Mouse (Mus musculus) frontal cortex, postnatal 25 days (tissue): Measurements from ENCODE around the gene Acot1.
A peak's percentile ranks its signal among the peaks of the same experiment; 100 is the strongest.
"Not testable (repeated sequence)": the region's sequence is repeated elsewhere in the genome, so short reads cannot be mapped to it uniquely, and the experiment has no call there.

ENCODE experiments used
- DNase-seq, 2 experiments: peaks; one replicate each; pipeline ENCODE4 v3.0.0; 2022; ENCODE audit warnings: low spot score in 2 of 2

Acot1 gene

DNA sequence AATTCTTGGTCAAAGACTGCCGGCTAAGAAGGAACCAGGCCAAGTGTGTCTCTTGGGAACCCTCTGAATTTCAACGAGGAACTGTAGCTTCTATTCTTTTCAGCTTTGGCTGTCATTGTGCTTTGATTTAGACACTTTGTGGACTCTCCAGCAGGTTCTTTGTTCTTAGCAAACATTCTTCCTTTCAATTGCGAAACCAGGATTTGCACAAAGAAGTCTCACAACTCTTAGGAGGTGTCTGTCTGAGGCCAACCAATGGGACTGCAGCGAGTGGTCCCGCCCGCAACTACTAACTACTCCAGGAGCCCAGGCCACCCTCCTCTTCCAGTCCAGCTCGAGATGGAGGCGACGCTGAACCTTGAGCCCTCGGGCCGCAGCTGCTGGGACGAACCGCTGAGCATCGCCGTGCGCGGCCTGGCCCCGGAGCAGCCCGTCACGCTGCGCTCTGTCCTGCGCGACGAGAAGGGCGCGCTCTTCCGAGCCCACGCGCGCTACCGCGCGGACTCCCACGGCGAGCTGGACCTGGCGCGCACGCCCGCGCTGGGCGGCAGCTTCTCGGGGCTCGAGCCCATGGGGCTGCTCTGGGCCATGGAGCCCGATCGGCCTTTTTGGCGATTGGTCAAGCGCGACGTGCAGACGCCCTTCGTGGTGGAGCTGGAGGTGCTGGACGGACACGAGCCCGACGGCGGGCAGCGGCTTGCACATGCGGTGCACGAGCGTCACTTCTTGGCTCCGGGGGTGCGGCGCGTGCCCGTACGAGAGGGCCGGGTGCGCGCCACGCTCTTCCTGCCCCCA lies at the start of gene Acot1:
Gene Acot1 (plus strand): TSS at position 320 of the 795 bp plus-strand sequence.
- DNase-seq: peak in 1 of 2 experiments; percentile 22

- no peak for DNase-seq
Observed at GRCm38 (mm10) chr12:83965235-83965634, 44.1 kb upstream of the Acot1 start.

DNA sequence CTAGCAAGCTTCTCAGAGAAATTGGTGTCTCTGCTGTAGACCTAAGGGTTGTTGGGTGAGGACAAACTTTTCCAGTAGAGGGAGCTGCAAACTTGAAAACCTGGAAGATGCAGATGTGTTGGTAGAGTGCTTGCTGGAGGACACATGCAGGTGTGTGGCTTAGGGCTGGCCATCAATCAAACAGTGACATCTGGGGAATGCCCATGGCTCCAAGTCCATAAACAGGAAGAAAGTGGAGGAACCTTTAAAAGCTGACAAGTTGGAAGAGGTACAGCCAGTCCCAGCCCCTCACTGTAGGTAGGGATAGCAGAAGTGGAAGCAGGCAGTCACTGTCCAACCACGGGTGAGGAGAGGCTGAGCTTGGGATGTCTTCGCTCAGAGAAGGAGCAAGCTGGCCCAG lies 37.2 kb upstream of the Acot1 start:
- DNase-seq: peak in 1 of 2 experiments; percentile 25

- DNase-seq: no peak
Observed at GRCm38 (mm10) chr12:83978862-83979261, 30.4 kb upstream of the Acot1 start.

GRCm38 (mm10) chr12:83981615-83982014 lies 27.7 kb upstream of the Acot1 start:
- DNase-seq: no peak

DNA sequence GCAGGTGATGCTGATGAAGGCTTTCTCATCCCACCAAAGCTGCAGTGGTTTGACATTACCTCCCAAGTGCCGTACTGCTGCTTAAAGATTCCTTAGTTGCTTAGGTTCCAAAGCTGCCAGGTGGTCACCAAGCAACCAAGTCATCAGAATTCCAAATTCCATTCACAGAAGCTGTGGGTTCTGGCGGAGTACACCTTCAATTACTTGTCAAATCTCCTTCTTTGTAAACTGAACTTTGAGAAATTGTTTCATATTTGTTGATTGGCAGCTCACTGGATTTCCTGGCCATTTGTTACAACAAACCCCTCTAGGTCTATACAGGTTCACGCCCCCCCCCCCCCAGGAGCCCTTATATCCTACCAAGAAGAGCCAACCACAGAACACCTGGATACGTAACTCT lies 24.5 kb upstream of the Acot1 start, which contains the start of gene Heatr4:
Gene Heatr4 (minus strand): TSS at position 101 of the 400 bp plus-strand sequence.
- DNase-seq: no peak

GRCm38 (mm10) chr12:83987242-83987582 lies 22.1 kb upstream of the Acot1 start:
- no peak for DNase-seq

DNA sequence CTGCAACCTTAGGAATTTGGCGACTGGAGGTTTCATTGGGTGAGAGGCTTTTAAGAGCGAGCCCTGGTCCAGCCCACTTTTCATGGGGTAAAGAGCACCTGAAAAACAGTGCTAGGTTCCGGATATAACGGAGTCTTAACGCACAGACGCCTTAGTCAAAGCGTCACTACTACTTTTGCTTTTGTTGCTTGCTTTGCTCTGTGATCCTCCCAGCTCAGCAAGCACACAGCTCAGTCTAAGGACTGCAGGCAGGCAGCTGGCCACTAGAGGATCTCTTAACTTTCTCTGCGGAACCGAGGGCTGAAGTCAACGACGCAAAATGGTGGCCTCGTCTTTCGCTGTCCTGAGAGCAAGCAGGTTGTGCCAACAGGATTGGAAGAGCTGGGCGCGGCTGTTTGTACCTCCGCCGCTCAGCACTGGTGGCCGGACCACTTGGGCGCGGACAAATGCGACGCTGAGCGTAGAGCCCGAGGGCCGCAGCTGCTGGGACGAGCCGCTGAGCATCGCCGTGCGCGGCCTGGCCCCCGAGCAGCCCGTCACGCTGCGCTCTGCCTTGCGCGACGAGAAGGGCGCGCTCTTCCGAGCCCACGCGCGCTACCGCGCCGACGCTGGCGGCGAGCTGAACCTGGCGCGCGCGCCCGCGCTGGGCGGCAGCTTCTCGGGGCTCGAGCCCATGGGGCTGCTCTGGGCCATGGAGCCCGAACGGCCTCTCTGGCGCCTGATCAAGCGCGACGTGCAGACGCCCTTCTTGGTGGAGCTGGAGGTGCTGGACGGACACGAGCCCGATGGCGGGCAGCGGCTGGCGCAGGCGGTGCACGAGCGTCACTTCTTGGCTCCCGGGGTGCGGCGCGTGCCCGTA lies 21.5 kb upstream of the Acot1 start, which contains the start of gene Acot2:
Gene Acot2 (plus strand): TSS at position 279 of the 859 bp plus-strand sequence.
- DNase-seq: peak; percentile 57 to 64

GRCm38 (mm10) chr12:83988483-83988882 lies 20.8 kb upstream of the Acot1 start:
- DNase-seq: no peak

- no peak for DNase-seq
Observed at GRCm38 (mm10) chr12:83989378-83989777, 19.9 kb upstream of the Acot1 start.

DNA sequence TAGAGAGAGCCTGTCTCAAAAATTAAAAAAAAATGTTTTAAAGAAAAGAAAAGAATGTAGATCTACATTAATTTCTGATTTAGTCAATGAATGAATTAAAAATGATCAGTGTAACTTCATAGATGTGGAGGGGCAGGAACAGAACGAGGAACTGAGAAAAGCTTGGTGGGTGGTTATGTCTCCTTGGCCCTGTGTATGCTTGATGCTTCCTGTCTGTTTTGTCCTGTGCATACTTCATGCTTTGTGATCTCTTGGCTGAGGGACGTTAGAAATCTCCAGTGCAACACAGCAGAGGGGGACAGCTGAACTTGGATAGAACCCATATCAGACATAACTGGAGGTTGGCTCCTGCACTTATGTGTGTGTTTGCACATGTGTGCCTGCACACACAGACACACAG lies 12.1 kb upstream of the Acot1 start:
- DNase-seq: no peak

- no peak for DNase-seq
Observed at GRCm38 (mm10) chr12:83998341-83999107, 10.8 kb upstream of the Acot1 start.

- DNase-seq: not testable (repeated sequence)
Observed at GRCm38 (mm10) chr12:83999237-83999636, 10.1 kb upstream of the Acot1 start.

DNA sequence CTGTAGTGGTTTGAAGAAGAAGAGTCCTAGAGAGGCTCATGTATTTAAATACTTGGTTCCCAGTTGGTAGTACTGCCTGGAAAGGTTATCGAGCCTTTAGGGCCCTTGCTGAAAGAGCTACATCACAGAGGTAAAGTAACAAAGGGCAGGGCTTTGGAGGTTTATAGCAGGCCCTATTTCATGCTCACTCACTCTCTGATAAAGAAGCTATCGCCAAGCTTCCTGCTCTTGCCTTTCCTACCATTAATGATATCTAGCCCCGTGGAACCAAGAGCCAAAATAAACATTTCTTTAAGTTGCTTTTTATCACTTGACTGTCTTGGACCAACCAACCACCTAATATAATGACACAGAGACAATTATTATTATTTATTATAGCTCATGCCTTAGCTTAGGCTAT lies 8.9 kb upstream of the Acot1 start:
- no peak for DNase-seq

GRCm38 (mm10) chr12:84003866-84004265 lies 5.4 kb upstream of the Acot1 start:
- DNase-seq: no peak

GRCm38 (mm10) chr12:84008251-84008650 lies 1.0 kb upstream of the Acot1 start:
- no peak for DNase-seq

GRCm38 (mm10) chr12:84008729-84009128 lies 561 bp upstream of the Acot1 start:
- no peak for DNase-seq

DNA sequence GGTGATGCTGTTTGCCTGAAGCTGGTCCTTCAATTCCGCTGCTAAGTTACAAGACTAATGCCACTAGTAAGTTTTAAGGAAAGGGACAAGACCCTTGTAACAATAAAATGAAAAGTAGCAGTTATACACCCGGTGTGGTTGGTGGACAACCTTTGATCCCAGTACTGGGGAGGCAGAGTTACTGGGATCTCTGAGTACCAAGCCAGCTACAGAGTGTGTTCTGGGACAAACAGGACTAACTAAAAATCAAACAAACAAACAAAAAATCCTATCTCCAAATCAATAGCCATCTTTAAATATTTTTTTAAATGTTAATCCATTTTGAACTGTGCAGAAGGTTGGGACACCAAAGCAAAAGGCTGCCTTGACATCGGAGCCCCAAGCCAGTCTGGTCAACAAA lies 911 bp downstream of the Acot1 start:
- no peak for DNase-seq

- DNase-seq: peak; percentile 30 to 54
Observed at GRCm38 (mm10) chr12:84011251-84012040, 2.2 kb downstream of the Acot1 start.

GRCm38 (mm10) chr12:84013130-84013529 lies 3.8 kb downstream of the Acot1 start:
- DNase-seq: no peak

GRCm38 (mm10) chr12:84013701-84014100 lies 4.4 kb downstream of the Acot1 start:
- DNase-seq: no peak
